Mouse (Mus musculus) CD4-positive, CD25-positive, alpha-beta regulatory T cell, adult 4 months (primary cell): ENCODE data around the gene Tnrc6a. TPM values are rescaled to one million over a fixed set of nuclear protein-coding genes. Genes with fewer than 3 reads are reported as not detected.
A peak's percentile ranks its signal among the peaks of the same experiment; 100 is the strongest.

ENCODE experiments used
- ATAC-seq: one replicate; pipeline ENCODE4 v1.8.0; 2017
- polyA plus RNA-seq, 2 experiments: library from polyadenylated mRNA; unstranded; fragments of 100-300 nt; shearing (Covaris generic); gene quantifications; one replicate each; pipeline ENCODE4 v1.2.1; 2017

Gene Tnrc6a
- polyA plus RNA-seq, 2 experiments from 2014 or later, result 41.3 to 135 TPM

DNA sequence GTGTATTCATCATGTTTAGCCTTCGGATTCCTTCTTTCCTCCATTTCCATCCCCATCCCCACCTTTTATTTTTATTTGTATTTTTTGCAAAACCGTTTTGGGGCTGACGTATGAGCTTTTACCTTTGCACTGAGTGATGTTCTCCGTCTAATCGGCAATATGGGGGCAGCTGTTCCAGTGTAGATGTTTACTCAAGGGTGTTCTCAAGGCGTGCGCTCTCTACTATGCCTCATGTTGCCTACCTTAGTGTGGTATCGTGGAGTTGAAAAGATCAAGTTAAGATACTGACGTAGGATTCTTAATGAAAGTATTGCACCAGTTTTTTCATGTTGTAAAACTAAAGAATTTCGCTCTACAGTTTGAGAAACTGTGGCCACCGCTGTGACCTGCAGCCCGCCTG lies 69.5 kb downstream of the Tnrc6a start:
- no peak for ATAC-seq

DNA sequence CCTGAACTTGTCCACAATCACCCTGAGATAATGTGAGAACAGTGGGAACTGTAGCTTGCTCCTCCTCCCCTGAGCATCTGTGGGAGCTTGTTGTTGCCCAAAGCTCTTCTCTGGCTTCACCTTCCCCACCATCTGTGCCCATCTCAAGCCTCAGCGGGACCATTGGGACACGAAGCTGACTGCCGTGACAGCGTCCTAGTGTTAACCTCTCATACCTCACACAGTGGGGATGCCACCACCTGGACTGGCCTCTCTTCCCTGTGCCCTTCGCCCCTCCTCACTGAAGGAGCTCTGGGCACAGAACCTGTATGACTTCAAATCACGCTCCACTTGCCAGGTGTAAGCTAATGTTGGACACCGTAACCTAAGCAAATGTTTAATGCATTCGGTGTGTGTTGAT lies 71.0 kb downstream of the Tnrc6a start:
- no peak for ATAC-seq

- no peak for ATAC-seq
These were observed 72.7 kb downstream of the Tnrc6a start for GRCm38 (mm10) chr7:123196432-123196831.

DNA sequence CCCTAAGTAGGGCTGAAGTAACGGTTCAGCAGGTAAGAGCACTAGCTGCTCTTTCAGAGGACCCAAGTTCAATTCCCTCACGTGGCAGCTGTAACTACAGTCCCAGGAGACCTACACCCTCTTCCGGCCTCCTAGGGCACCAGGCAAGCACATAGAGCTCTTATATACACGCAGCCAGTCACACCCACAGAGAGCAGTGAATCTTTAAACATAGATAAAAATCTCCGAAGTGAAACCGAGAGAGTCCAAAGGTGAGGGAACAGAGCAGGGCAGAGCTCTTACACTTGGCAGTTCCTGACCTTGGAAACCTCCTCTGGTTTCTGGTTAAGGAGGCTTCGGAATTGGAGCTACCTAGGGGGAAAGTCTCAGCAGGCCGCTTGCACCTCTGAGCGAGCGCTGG lies 75.0 kb downstream of the Tnrc6a start:
- no peak for ATAC-seq

DNA sequence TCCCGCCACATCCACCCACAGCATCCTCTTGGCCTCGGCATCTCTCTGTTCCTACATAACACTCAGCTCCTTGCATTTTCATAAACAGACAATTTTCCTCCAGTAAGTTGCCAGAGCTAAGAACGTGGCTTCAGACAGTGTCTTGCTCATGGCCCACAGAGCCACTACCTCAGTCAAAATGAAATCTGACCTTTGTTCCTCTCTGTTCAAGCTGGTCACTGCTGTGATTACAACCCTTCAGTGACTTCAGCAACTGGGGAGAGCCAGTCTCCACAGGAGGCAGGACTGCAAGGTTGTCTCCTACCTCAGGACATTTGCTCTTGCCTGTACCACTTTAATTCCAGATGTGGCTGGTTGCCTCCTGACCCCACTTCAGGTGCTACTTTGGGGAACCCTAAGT lies 75.5 kb downstream of the Tnrc6a start:
- no peak for ATAC-seq

- ATAC-seq, result no peak
These were observed 76.0 kb downstream of the Tnrc6a start for GRCm38 (mm10) chr7:123199656-123200206.

GRCm38 (mm10) chr7:123200722-123201121 lies 77.0 kb downstream of the Tnrc6a start:
- ATAC-seq, result no peak

GRCm38 (mm10) chr7:123205261-123205660 lies 81.6 kb downstream of the Tnrc6a start:
- ATAC-seq, result peak; percentile 58

DNA sequence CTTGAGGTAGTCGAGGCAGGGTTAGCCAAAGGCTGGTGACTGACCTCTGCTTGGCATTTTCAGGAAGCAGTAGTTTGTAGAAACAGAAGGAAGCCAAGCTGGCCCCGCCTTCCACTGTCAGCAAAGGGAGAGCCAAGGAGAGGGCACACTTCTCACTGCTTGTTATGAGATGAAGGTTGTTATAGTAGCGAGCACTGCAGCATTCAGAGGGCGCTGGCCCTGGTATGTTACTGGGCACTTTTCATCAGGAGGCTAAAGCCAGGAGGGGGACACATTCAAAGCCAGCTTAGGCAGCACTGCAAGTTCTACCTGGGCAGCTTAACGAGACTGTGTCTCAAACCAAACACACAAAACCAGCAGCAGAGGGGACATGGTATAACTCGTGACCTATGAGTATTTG lies 83.9 kb downstream of the Tnrc6a start:
- no peak for ATAC-seq

DNA sequence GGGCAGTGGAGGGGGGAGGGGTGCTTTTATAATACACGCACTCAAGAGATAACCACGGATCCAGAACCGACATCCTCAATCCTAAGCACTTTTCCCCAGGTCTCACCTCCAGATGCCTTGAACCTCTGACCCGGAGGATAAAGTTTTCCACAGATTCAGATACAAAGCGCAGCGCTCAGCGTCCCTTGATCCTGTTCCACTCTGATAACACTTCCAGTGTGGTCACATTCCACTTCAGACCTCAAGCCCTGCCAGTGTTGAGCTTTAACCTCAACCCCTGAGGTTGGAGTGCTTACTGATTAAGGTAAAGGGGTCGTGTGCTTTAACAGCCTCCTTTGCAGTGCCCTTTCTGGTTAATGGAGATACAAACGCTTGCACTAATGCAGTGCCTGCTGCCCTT lies 86.2 kb downstream of the Tnrc6a start:
- no peak for ATAC-seq

GRCm38 (mm10) chr7:123211461-123211860 lies 87.8 kb downstream of the Tnrc6a start:
- no peak for ATAC-seq

DNA sequence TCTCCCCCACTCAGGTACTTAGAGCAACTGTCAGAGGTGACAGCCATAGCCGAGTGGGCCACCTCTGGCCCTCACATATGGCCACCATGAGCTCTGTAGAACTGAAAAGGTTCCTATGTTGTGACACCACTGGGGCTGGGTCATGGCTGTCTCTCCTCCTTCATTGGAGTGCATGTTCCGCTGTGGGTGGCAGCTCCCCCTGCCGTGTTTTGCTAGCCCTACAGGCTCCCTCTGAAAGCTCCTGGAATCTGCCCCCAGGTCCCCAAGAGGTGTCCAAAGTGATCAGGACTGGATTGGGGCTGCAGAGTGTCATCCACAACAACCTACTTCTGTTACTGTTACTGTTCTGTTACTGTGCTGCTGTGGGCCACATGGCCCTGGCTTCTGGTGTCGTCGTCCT lies 88.6 kb downstream of the Tnrc6a start:
- no peak for ATAC-seq

GRCm38 (mm10) chr7:123214365-123215075 lies 90.8 kb downstream of the Tnrc6a start, which contains the start of gene Slc5a11:
Gene Slc5a11, plus strand, starts transcription at chr7:123214780.
- ATAC-seq, result no peak

GRCm38 (mm10) chr7:123215138-123215537 lies 91.5 kb downstream of the Tnrc6a start:
- ATAC-seq, result no peak

DNA sequence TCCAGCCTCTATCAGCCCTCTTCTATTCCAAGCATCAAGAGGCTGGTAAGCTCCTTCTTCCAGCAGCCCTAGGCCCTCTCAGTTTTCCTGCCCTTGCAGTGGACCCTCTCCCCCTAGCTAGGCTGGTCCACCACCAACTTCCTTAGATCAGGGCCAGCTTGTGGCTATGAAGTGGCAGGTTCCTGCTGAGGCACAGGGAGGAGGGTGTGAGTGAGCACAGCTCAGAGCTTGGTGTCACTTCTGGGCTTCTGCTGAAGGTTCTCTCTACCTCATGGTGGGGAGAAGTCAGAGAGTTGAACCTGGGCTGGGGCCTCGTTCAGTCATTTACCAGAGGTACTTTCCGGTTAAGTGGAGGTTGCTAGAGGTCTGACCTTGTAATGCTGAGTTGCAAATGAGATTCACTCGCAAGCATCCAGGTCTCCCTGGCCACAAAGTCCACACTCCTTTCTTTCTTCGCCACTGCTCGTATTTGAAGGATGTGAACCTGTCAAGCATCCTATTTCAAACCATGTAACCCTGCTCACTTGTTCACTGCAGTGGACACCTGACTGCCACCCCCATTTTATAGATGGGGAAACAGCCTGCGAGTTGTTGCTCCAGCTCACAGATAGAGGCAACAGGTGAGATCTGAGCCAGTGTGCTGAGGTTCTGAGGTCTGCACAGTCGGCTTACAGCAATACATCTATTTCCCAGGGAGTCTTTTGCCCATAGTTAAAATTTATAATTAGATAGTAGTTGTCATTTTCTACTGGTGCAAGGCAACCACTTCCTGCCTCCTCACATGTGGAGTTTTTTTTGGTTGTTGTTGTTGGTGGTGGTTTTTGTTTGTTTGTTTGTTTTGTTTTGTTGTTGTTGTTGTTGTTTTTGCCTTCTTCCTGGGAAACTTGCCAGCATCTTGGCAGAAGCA lies 94.0 kb downstream of the Tnrc6a start:
- ATAC-seq, result peak; percentile 64

DNA sequence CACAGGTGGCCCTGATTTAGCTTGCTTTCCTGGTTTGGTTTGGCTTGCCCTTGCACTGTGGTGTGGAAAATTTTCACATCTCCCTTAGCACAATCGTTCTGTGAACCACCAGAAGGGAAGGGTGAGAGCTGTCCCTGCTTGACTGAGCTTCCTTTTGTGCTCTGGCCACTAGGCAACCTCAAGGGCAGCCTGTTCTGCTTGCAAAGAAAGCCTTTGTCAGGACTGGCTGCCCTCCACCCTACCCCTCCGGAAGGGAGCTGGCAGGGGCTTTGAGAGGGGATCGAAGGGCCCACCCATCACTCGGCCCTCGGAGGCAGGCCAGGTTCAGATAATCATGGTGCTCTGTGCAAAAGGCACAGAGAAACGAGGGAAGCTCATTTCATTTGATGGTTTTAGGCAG lies 94.9 kb downstream of the Tnrc6a start:
- no peak for ATAC-seq

DNA sequence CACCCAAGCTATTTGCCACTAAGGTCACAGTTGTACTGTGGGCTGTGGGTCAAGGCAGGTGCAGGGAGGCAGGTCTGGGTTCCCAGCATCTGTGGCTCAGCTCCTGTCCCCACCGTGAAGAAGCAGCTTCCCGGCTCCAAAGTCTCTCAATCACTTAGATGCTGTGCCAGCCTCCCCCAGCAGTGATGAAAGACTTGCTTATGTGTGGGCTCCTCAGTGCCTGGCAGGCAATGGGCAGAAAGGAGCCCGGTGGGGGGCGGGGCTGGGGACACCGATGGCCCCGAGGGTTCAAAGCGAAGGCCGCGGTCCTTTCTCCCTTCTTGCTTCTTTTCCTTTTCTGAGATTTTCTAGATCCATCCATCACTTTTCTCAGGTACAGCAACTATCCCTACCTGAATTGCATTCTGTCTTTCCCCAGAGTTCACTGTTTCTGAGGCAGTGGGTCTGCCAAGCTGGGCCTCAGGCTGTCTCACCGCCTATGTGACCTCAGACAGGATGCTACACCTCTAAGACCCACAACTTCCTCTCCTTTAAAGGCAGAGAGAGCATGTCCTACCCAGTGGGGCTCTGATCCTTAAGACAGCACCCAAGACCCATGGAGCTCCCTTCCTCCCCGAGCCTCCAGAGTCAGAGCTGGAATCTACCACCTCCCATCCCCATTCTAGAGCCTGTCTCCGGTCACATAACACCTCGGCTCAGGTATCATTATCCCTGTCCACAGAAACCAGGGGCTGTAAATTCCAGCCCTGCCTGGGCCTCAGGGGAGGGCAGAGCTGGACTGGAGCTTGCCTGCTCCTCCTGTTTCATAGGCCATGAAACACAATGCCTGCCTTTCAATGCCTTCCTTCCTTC lies 96.3 kb downstream of the Tnrc6a start:
- ATAC-seq, result peak; percentile 73

DNA sequence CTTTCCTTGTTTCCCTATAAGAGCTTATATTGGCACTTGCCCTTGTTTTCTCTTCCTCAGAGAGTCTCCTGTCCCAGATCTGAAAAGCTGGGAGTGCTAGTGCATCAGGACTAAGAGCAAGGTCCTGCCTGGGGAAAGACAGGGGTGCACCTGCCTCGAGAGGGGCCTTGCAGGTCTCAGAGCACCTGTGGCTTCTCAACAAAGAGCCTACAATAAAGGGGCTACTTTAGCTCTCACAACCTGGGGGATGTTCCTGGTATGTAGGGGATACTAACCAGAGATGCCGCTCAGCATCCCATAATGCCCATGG lies 96.9 kb downstream of the Tnrc6a start:
- no peak for ATAC-seq

DNA sequence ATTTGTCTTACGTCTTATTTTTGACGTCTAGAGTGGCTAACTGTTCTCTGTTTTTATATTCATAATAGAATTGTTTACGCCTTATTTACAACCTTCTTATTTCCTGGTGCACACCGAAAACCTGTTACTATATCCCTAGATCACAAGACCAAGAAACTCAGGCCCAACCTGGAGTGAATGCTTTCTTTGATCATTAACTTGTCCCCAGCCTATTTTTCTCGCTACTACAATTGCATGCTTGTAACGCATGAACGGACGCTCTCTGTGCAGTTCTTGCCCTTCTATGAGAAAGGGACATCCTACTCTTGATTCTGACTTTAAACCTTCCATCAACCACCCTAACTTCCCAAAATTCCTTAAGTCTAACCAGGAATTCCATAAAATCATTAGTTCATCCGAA lies 100.4 kb downstream of the Tnrc6a start:
- no peak for ATAC-seq

DNA sequence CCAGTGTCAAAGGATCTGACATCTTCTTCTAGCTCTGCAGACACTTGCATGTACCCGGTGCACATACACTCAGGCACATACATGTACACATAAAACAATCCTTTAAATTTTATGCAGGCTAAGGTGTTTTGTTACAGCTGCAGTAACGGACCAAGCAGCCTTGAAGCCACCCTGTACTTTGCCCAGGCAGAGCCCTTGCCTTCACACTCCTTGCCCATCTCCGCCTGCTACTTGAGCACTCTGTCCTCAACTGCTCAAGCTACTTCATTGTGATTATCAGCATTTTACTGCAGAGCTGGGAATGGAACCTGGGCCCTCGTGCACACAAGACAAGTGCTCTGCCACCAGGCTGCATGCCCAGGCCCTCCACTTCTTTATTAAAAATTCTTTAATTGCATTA lies 101.5 kb downstream of the Tnrc6a start:
- no peak for ATAC-seq

GRCm38 (mm10) chr7:123235449-123235848 lies 111.8 kb downstream of the Tnrc6a start:
- ATAC-seq, result no peak

DNA sequence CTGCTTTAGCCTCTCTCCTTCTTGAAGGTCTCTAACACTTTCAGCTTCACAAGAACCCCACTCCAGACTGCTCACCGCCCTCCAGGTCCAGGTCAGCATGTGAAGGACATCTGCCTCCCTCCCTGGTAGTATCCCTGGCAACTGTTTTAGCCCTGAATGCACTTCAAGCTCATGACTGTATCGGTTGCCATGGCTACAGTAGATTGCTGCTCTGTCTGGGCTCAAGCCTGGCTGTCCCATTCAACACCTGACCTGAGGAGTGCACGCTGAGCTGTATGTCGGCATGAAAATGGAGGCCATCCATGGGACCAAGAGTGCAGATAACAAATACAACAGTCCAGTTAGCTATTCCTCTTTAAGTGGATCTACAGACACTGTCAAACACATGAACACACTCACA lies 114.9 kb downstream of the Tnrc6a start:
- ATAC-seq, result no peak

DNA sequence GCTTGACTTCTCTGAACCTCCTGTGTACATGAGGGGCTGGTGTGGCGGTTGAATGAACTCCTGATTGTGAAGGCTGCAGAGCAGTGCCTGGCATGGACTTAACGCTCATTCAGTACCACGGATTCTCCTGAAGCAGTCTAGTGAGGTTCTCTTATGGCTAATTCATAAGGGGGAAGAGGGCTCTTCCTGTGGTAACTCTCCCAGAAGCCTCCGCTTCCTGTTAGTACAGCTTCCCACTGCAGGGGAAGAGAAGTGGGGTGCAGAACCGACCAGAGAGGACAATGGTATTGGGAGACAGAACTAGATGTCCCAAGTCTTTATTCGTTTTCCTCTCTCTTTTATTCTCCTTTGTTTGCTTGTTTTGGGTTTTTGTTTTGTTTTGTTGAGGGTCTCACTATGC lies 116.4 kb downstream of the Tnrc6a start:
- peak; percentile 29 for ATAC-seq
